8 mouse cellular contexts compared by ENCODE assay signal in the genomic region with DNA sequence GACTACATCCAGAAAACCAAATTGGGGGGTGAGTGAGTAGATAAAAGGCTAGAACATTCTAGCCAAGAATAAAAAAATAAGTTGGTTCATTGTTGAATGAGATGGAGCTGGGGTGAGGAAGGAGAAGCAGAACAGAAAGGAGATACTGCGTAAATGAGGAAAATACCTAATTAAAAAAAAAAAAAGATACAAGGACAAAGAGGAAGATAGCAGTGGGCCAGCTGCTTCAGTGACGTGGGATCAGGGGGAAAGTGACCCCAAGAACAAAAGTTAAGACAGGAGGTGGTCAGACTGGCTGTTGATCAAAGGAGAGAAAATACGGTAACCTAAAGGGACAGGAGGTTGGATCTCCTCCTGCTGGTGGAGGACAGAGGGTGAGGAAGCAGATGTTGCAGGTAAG. TPM values are rescaled to one million over a fixed set of nuclear protein-coding genes. Genes with fewer than 3 reads are reported as not detected.
A peak's percentile ranks its signal among the peaks of the same experiment; 100 is the strongest.
DNase-seq lines count a peak whose midpoint lies in the region; ATAC-seq and TF ChIP-seq lines count a peak whose summit lies in the region.

A gene (plus strand): TSS at position 301 of the 400 bp plus-strand sequence.

- H3K4me1 ChIP-seq in forebrain, embryonic 10.5 days, result peaks cover 9% of the 10 kb centered on the region
- H3K4me1 ChIP-seq in forebrain, embryonic 11.5 days (replicated peaks; ENCODE audit: control insufficient read depth, insufficient read depth, low read length), result no peaks in the 10 kb centered on the region
- H3K4me1 ChIP-seq in limb, embryonic 14.5 days (ENCODE audit: control insufficient read depth, insufficient read depth, low read length), result no peaks in the 10 kb centered on the region
- no peaks in the 10 kb centered on the region for H3K4me1 ChIP-seq in cerebellum, adult 2 months (ENCODE audit: control insufficient read depth, insufficient read depth, low read length)

- DNase-seq in forebrain, embryonic 10.5 days (ENCODE audit: extremely low spot score, low spot score), result no peak
- DNase-seq in forebrain, embryonic 11.5 days (ENCODE audit: low spot score), result no peak
- no peak for DNase-seq in thymus, postnatal 0 days (ENCODE audit: low spot score)
- DNase-seq in thymus, postnatal 25 days, result no peak
- DNase-seq in limb, embryonic 14.5 days (ENCODE audit: low spot score), result no peak
- no peak for DNase-seq in cerebellum, postnatal 36 days
- no peak for DNase-seq in kidney, postnatal 14 days
- no peak for DNase-seq in cerebellum, adult 2 months

- H3K4me2 ChIP-seq in forebrain, embryonic 11.5 days (ENCODE audit: low read depth, low read length, severe bottlenecking), result no peak within 1 kb of the TSS
- H3K4me2 ChIP-seq in limb, embryonic 14.5 days (replicated peaks; ENCODE audit: low read depth, low read length, severe bottlenecking), result peak within 1 kb of the TSS; percentile 47

- H3K27me3 ChIP-seq in forebrain, embryonic 10.5 days (ENCODE audit: poor library complexity, severe bottlenecking), result no peaks in the 10 kb centered on the region
- H3K27me3 ChIP-seq in forebrain, embryonic 11.5 days (ENCODE audit: control insufficient read depth, insufficient read depth, low read length), result no peaks in the 10 kb centered on the region
- no peaks in the 10 kb centered on the region for H3K27me3 ChIP-seq in limb, embryonic 14.5 days (ENCODE audit: control insufficient read depth, insufficient read depth, low read length)
- H3K27me3 ChIP-seq in cerebellum, adult 2 months (ENCODE audit: control insufficient read depth, insufficient read depth, low read length), result no peaks in the 10 kb centered on the region

- no peak within 1 kb of the TSS for H3K9ac ChIP-seq in forebrain, embryonic 11.5 days (ENCODE audit: low read length)
- H3K9ac ChIP-seq in limb, embryonic 14.5 days (ENCODE audit: low read depth, low read length, severe bottlenecking), result peak within 1 kb of the TSS; percentile 57

- no peak for TF ChIP-seq POLR2A in limb, embryonic 14.5 days (IDR thresholded peaks at IDR 0.05; ENCODE audit: borderline replicate concordance, extremely low read depth, insufficient read depth, insufficient read length)
- no peak for TF ChIP-seq POLR2A in cerebellum, adult 2 months (IDR thresholded peaks at IDR 0.05; ENCODE audit: borderline replicate concordance, insufficient read depth, low read length)

- peak within 1 kb of the TSS; percentile 72; the same call in 1 of the 2 replicates for H3K27ac ChIP-seq in forebrain, embryonic 10.5 days
- no peak within 1 kb of the TSS for H3K27ac ChIP-seq in forebrain, embryonic 11.5 days (ENCODE audit: low read depth, low read length)
- no peak within 1 kb of the TSS for H3K27ac ChIP-seq in limb, embryonic 14.5 days (replicated peaks; ENCODE audit: low read depth, low read length)
- no peak within 1 kb of the TSS for H3K27ac ChIP-seq in cerebellum, adult 2 months (ENCODE audit: insufficient read depth, low read length)

- 80% methylated on average over 3 of the region's 3 CpGs for whole genome bisulfite sequencing in forebrain, embryonic 10.5 days
- 77% methylated on average over 3 of the region's 3 CpGs for WGBS in forebrain, embryonic 11.5 days
- WGBS in limb, embryonic 14.5 days, result 79% methylated on average over 3 of the region's 3 CpGs
- 73% methylated on average over 3 of the region's 3 CpGs for WGBS in cerebellum, adult 2 months

- no peaks in the 10 kb centered on the region for H3K9me3 ChIP-seq in forebrain, embryonic 10.5 days
- no peaks in the 10 kb centered on the region for H3K9me3 ChIP-seq in forebrain, embryonic 11.5 days (ENCODE audit: control insufficient read depth, low read length)
- no peaks in the 10 kb centered on the region for H3K9me3 ChIP-seq in limb, embryonic 14.5 days (ENCODE audit: control insufficient read depth, low read length)

- H3K36me3 ChIP-seq in forebrain, embryonic 10.5 days (replicated peaks), result no peaks in the 10 kb centered on the region
- no peaks in the 10 kb centered on the region for H3K36me3 ChIP-seq in forebrain, embryonic 11.5 days (ENCODE audit: control insufficient read depth, insufficient read depth, low read length)
- H3K36me3 ChIP-seq in limb, embryonic 14.5 days (ENCODE audit: control insufficient read depth, insufficient read depth, low read length), result no peaks in the 10 kb centered on the region

- no peak for ATAC-seq in forebrain, embryonic 11.5 days (replicated peaks; ENCODE audit: low FRiP score)
- no peak for ATAC-seq in limb, embryonic 14.5 days (ENCODE audit: low FRiP score, low read depth)

- TF ChIP-seq CTCF in cerebellum, adult 2 months (IDR thresholded peaks at IDR 0.05; ENCODE audit: borderline replicate concordance, insufficient read depth, low read depth, low read length), result no peak

- H3K4me3 ChIP-seq in forebrain, embryonic 10.5 days, result peak within 1 kb of the TSS; percentile 36
- no peak within 1 kb of the TSS for H3K4me3 ChIP-seq in forebrain, embryonic 11.5 days (ENCODE audit: low read depth, low read length)
- H3K4me3 ChIP-seq in limb, embryonic 14.5 days (replicated peaks; ENCODE audit: low read length), result peak within 1 kb of the TSS; percentile 30
- no peak within 1 kb of the TSS for H3K4me3 ChIP-seq in cerebellum, adult 2 months (replicated peaks; ENCODE audit: insufficient read depth, low read depth, low read length)

RNA-seq across cellular contexts. Expression of the gene that starts here (rescaled TPM):
- 0.42 and 0.64 TPM in 2 replicates for polyA plus RNA-seq in forebrain, embryonic 10.5 days (2016; fragmentation: Nextera tagmentation; extraction: Ambion mirVana)
- 0.55 and 0.99 TPM in 2 replicates for polyA plus RNA-seq in forebrain, embryonic 11.5 days (2014; fragmentation: Nextera tagmentation; extraction: Ambion mirVana)
- 12.6 and 12.9 TPM in 2 replicates for polyA plus RNA-seq in thymus, postnatal 0 days (2015; fragmentation: Nextera tagmentation; extraction: Ambion mirVana)
- polyA plus RNA-seq in limb, embryonic 14.5 days (2012; rRNA removed), result 2.4 and 2.6 TPM in 2 replicates
- polyA plus RNA-seq in limb, embryonic 14.5 days (2014; fragmentation: Nextera tagmentation; extraction: Ambion mirVana), result 4.2 and 4.6 TPM in 2 replicates
- 4.5 and 4.6 TPM in 2 replicates for polyA plus RNA-seq in cerebellum, adult 2 months (2012; rRNA removed)

Comparison
In these comparisons a context has a peak if more than half of its experiments do, and no peak if none do; other contexts are left out.
1. H3K4me3 ChIP-seq: peak in forebrain, embryonic 10.5 days (single experiment) and limb, embryonic 14.5 days (single experiment); none in forebrain, embryonic 11.5 days (single experiment) and cerebellum, adult 2 months (single experiment).